Mouse (Mus musculus): Measurements from ENCODE around the gene Unc93a2.
"Not testable (repeated sequence)": the region's sequence is repeated elsewhere in the genome, so short reads cannot be mapped to it uniquely, and the experiment has no call there.

GRCm38 (mm10) chr17:7388341-7388957 is 3.2 kb upstream of the Unc93a2 start:
- TF ChIP-seq CTCF (IDR thresholded peaks at IDR 0.05; ENCODE audit: borderline replicate concordance, extremely low read depth, insufficient read depth, insufficient read length); POLR2A (IDR thresholded peaks at IDR 0.05; ENCODE audit: borderline replicate concordance, extremely low read depth, insufficient read depth, insufficient read length, poor library complexity, severe bottlenecking): not testable (repeated sequence)

Data from brain, embryonic 14.5 days (tissue).